Mouse (Mus musculus) heart, embryonic 10.5 days (tissue): Measurements from ENCODE around the gene Rarg. TPM values are rescaled to one million over a fixed set of nuclear protein-coding genes. Genes with fewer than 3 reads are reported as not detected.

Source experiments
- DNase-seq: peaks from one replicate; pipeline ENCODE4 v3.0.0-alpha.2; 2017; ENCODE audit warnings: low spot score
- H3K27ac ChIP-seq: fragments of 300-500 bp; sonication (generic); 2 replicates; pipeline ENCODE4 v1.5.1; 2016; ENCODE audit warnings: mild to moderate bottlenecking
- H3K27me3 ChIP-seq: fragments of 300-500 bp; sonication (generic); 2 replicates; pipeline ENCODE4 v1.6.1; 2016; ENCODE audit warnings: mild to moderate bottlenecking; ENCODE audit not compliant: poor library complexity, insufficient read depth, severe bottlenecking
- H3K36me3 ChIP-seq: fragments of 300-500 bp; sonication (generic); 2 replicates; pipeline ENCODE4 v1.6.1; 2016; ENCODE audit warnings: mild to moderate bottlenecking, moderate library complexity
- H3K4me1 ChIP-seq: fragments of 300-500 bp; sonication (generic); 2 replicates; pipeline ENCODE4 v1.6.1; 2016; ENCODE audit warnings: mild to moderate bottlenecking
- H3K4me3 ChIP-seq: fragments of 300-500 bp; sonication (generic); 2 replicates; pipeline ENCODE4 v1.5.1; 2016; ENCODE audit warnings: mild to moderate bottlenecking, moderate library complexity
- H3K9me3 ChIP-seq: fragments of 300-500 bp; sonication (generic); 2 replicates; pipeline ENCODE4 v1.6.1; 2016; ENCODE audit warnings: mild to moderate bottlenecking, moderate library complexity
- WGBS: fragments of 180-500 bp; shearing (Covaris S2); methylation state at CpG from one replicate; pipeline ENCODE4 v1.1.7; 2016; 5-methylcytosine and 5-hydroxymethylcytosine counted together
- polyA plus RNA-seq: library from polyadenylated mRNA; unstranded; fragments of >200 nt; fragmentation: Nextera tagmentation; extraction: Ambion mirVana; gene quantifications from 2 replicates; pipeline ENCODE4 v1.2.1, GENCODE M21; 2016

Rarg gene
- polyA plus RNA-seq, 1 experiment from 2014 or later: 17.3 TPM

- no peak for DNase-seq
- peak overlapping the region; percentile 73 for H3K4me3 ChIP-seq
- H3K36me3 ChIP-seq: 0 out of 2 replicates have a peak, but pooled peaks cover 4% of the 10 kb centered on the region
- peak overlapping the region; percentile 90 for H3K27ac ChIP-seq
- peaks cover 67% of the 10 kb centered on the region for H3K4me1 ChIP-seq
- H3K9me3 ChIP-seq: no peaks in the 10 kb centered on the region
- peaks cover 78% of the 10 kb centered on the region for H3K27me3 ChIP-seq
- WGBS: 0% methylated on average over 13 of the region's 13 CpGs
These were observed 8.0 kb downstream of the Rarg start for GRCm38 (mm10) chr15:102249251-102249691.

DNA sequence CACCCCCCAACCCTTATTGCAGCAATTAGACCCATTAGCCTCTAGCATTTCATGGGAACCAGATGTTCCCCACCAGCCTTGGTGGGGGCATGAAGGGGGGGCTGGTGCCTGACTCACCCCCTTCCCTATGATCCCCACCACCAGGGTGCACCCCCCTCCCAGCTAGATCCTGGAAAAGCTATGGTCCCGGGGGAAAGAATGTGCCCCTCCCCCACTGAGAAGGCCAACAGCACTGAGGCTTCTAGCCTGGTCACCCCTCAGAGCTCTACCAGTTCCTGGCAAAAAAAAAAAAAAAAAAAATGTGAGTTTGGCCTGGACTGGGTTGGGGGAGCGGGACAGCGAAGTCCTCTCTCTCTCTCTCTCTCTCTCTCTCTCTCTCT lies 8.5 kb downstream of the Rarg start:
- peak overlapping the region; percentile 90 for H3K27ac ChIP-seq
- H3K4me3 ChIP-seq: peak overlapping the region; percentile 73
- 0% methylated on average over 1 of the region's 3 CpGs for WGBS
- 0 out of 2 replicates have a peak, but pooled peaks cover 4% of the 10 kb centered on the region for H3K36me3 ChIP-seq
- no peaks in the 10 kb centered on the region for H3K9me3 ChIP-seq
- DNase-seq: no peak
- H3K4me1 ChIP-seq: peaks cover 72% of the 10 kb centered on the region
- peaks cover 78% of the 10 kb centered on the region for H3K27me3 ChIP-seq

- whole genome bisulfite sequencing: 5% methylated on average over 8 of the region's 8 CpGs
- DNase-seq: no peak
- H3K4me1 ChIP-seq: peaks cover 77% of the 10 kb centered on the region
These were observed 9.0 kb downstream of the Rarg start for GRCm38 (mm10) chr15:102248131-102248811.

GRCm38 (mm10) chr15:102247252-102248130 lies 9.8 kb downstream of the Rarg start:
- H3K36me3 ChIP-seq: 0 out of 2 replicates have a peak, but pooled peaks cover 4% of the 10 kb centered on the region
- peak overlapping the region; percentile 73 for H3K4me3 ChIP-seq
- peaks cover 85% of the 10 kb centered on the region for H3K4me1 ChIP-seq
- peak; percentile 82 for DNase-seq
- WGBS: under 1% methylated on average over 65 of the region's 65 CpGs
- H3K9me3 ChIP-seq: no peaks in the 10 kb centered on the region
- peak overlapping the region; percentile 90 for H3K27ac ChIP-seq
- peaks cover 80% of the 10 kb centered on the region for H3K27me3 ChIP-seq

More at GRCm38 (mm10) chr15:102248131-102248811, 9.0 kb downstream of the Rarg start:
- Histone ChIP-seq H3K27me3 (peaks cover 78% of the 10 kb centered on the region), H3K9me3 (no peaks in the 10 kb centered on the region), H3K27ac (peak overlapping the region; percentile 90), H3K36me3 (0 out of 2 replicates have a peak, but pooled peaks cover 4% of the 10 kb centered on the region), H3K4me3 (peak overlapping the region; percentile 73)

GRCm38 (mm10) chr15:102246866-102247251 lies 10.5 kb downstream of the Rarg start:
- DNase-seq: peak; percentile 93
- no peaks in the 10 kb centered on the region for H3K36me3 ChIP-seq
- peak overlapping the region; percentile 73 for H3K4me3 ChIP-seq
- H3K4me1 ChIP-seq: peaks cover 82% of the 10 kb centered on the region
- H3K9me3 ChIP-seq: no peaks in the 10 kb centered on the region
- peak overlapping the region; percentile 90 for H3K27ac ChIP-seq
- under 1% methylated on average over 35 of the region's 35 CpGs for WGBS
- peaks cover 80% of the 10 kb centered on the region for H3K27me3 ChIP-seq

- DNase-seq: peak; percentile 87
- peaks cover 80% of the 10 kb centered on the region for H3K27me3 ChIP-seq
- H3K4me1 ChIP-seq: peaks cover 77% of the 10 kb centered on the region
- H3K36me3 ChIP-seq: no peaks in the 10 kb centered on the region
- H3K4me3 ChIP-seq: peak overlapping the region; percentile 73
- H3K27ac ChIP-seq: peak overlapping the region; percentile 90
- WGBS: under 1% methylated on average over 37 of the region's 44 CpGs
- no peaks in the 10 kb centered on the region for H3K9me3 ChIP-seq
These were observed 11.2 kb downstream of the Rarg start for GRCm38 (mm10) chr15:102245891-102246741.

DNA sequence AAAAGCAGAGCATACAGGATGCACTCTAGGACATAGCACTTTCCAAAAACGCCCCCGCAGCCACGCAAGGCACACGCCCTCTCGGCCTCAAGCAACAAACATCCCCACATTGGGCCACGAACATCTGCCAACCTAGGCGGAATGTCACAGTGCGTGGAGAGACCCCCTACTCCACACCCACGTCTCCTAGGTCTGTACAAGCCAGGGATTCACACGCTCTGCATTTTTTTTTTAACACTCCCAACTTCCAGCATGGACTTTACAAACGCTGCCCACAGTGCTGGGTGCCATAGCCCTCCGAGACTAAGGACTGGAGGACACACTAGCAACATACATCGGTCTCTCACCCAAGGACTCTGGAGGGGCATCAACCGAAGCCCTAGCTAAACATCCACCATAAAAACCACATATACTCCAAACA lies 11.8 kb downstream of the Rarg start:
- 3% methylated on average over 14 of the region's 14 CpGs for WGBS
- H3K4me1 ChIP-seq: peaks cover 78% of the 10 kb centered on the region
- peak overlapping the region; percentile 73 for H3K4me3 ChIP-seq
- H3K36me3 ChIP-seq: 0 out of 2 replicates have a peak, but pooled peaks cover 2% of the 10 kb centered on the region
- DNase-seq: no peak
- H3K9me3 ChIP-seq: no peaks in the 10 kb centered on the region
- H3K27ac ChIP-seq: peak overlapping the region; percentile 90
- peaks cover 78% of the 10 kb centered on the region for H3K27me3 ChIP-seq

DNA sequence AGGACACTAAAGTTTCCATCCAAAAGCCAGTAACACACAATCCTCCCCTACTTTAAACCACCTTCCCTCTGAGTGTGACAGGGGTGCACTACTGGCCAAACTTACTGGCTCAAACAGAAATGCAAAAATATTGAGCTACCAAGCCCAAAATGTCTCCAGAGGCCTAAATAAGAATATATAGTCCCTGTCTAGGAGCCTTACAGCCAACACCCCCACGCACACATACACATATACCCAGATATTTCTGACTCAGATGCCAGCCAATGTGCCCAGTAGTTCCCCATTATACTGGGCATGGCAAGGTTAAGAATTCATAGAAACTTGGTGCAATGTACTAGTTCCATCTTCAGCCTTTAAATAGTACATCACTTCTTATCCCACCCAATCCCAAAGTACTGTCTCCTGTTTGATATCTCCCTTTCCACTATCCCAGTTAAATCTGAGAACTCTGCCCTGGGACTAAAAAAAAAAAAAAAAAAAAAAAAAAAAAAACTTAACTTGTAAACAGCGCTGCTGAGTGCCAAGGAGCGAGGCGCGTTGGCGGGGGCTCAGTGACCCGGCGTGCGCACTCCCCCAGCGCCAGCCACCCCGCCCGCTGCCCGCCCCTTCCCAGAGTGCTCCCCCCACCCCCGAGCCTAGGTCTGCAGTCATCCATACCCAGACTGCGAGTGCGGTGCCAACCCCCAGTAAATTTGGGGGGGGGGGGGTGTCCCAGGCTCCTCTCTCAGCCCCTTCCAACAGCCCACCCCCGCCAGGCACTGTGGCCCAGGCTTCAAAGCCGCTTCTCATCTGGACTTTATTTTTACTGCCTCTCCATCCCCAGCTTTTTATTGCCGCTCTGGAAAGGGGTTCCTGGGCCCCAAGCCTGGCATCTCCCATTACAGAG lies 12.8 kb downstream of the Rarg start:
- 0 out of 2 replicates have a peak, but pooled peaks cover 2% of the 10 kb centered on the region for H3K36me3 ChIP-seq
- peaks cover 69% of the 10 kb centered on the region for H3K4me1 ChIP-seq
- H3K27me3 ChIP-seq: peaks cover 74% of the 10 kb centered on the region
- no peaks in the 10 kb centered on the region for H3K9me3 ChIP-seq
- whole genome bisulfite sequencing: 14% methylated on average over 19 of the region's 19 CpGs
- DNase-seq: no peak
- H3K4me3 ChIP-seq: peak overlapping the region; percentile 73
- H3K27ac ChIP-seq: peak overlapping the region; percentile 59; the same call in 1 of the 2 replicates

DNA sequence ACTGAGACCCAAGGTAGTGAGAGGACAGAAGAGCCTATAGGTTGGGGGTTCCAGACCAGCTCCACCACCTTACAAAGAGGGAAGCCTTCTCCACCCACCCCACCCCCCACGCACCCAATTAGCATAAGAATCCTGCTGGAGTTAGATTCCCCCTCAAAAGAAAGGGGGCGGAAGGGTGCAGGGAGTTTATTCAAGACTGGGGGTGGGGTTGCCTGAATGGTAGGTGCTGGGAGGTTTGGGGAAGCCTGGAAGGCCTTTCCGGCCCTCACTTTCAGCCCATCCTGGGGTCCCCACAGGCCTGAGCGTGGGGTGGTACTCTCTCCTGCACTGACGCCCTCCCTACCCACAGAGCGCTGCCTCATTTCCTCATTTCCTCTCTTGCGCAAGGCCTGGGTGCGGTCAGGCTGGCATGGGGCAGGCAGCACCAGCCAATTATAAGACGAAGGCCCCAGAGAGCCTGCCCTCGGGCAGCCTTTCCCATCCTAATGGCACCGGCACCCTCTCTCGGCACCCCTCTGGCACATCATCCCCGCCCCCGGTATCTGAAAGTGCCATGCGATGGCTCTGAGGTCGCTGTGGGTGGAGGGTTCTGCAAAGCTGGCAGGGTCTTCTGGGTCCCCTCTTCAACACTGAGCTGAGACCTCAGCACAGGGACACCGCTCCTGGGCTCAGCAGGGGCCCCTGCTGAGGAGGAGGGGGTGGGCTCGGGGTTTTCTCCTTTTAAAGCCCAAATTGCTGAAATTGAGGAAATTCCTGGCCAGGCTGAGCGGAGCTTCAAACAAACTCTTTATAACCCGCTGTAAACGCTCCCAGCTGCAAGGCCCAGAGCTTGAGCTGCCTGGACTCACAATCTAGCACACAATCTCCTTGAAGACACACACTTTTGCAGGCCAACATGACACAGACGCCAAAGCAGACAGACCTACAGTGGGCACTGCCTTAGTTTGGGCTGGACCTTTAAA lies 13.8 kb downstream of the Rarg start:
- Histone ChIP-seq H3K4me3 (peak overlapping the region; percentile 73), H3K27me3 (peaks cover 64% of the 10 kb centered on the region), H3K4me1 (peaks cover 62% of the 10 kb centered on the region), H3K27ac (peak overlapping the region; percentile 59), H3K36me3 (0 out of 2 replicates have a peak, but pooled peaks cover 2% of the 10 kb centered on the region), H3K9me3 (no peaks in the 10 kb centered on the region)
- DNase-seq: no peak
- 14% methylated on average over 22 of the region's 22 CpGs for WGBS

- peak overlapping the region; percentile 59; the same call in 1 of the 2 replicates for H3K27ac ChIP-seq
- H3K4me3 ChIP-seq: no peak overlapping the region
- WGBS: 34% methylated on average over 12 of the region's 12 CpGs
- peaks cover 54% of the 10 kb centered on the region for H3K4me1 ChIP-seq
- no peaks in the 10 kb centered on the region for H3K9me3 ChIP-seq
- no peak for DNase-seq
- H3K27me3 ChIP-seq: peaks cover 61% of the 10 kb centered on the region
- 0 out of 2 replicates have a peak, but pooled peaks cover 2% of the 10 kb centered on the region for H3K36me3 ChIP-seq
These were observed 14.7 kb downstream of the Rarg start for GRCm38 (mm10) chr15:102242404-102243228.
